Mouse (Mus musculus) ovary, adult 18-20 months (tissue): ENCODE results near the gene Jag2.
A peak's percentile ranks its signal among the peaks of the same experiment; 100 is the strongest.

Source experiments
- DNase-seq: peaks from one replicate; pipeline ENCODE4 v3.0.0; 2022; ENCODE audit warnings: low spot score, mixed read lengths

Gene Jag2

GRCm38 (mm10) chr12:112941156-112941775 is 11.7 kb upstream of the Jag2 start:
- peak; percentile 23 for DNase-seq

GRCm38 (mm10) chr12:112940710-112941109 is 11.1 kb upstream of the Jag2 start:
- DNase-seq = no peak

- DNase-seq = no peak
Measured at GRCm38 (mm10) chr12:112940238-112940637, 10.7 kb upstream of the Jag2 start.

- DNase-seq = no peak
Measured at GRCm38 (mm10) chr12:112938873-112939565, 9.4 kb upstream of the Jag2 start.

GRCm38 (mm10) chr12:112938366-112938765 is 8.8 kb upstream of the Jag2 start:
- no peak for DNase-seq

GRCm38 (mm10) chr12:112937906-112938305 is 8.3 kb upstream of the Jag2 start:
- DNase-seq = no peak

GRCm38 (mm10) chr12:112932647-112933046 is 3.1 kb upstream of the Jag2 start:
- no peak for DNase-seq

GRCm38 (mm10) chr12:112928401-112929241 is 955 bp downstream of the Jag2 start:
- DNase-seq = no peak

- DNase-seq = no peak
Measured at GRCm38 (mm10) chr12:112927265-112927664, 2.3 kb downstream of the Jag2 start.

GRCm38 (mm10) chr12:112925950-112926349 is 3.6 kb downstream of the Jag2 start:
- DNase-seq = no peak

- no peak for DNase-seq
Measured at GRCm38 (mm10) chr12:112922541-112922940, 7.0 kb downstream of the Jag2 start.

GRCm38 (mm10) chr12:112921518-112921917 is 8.1 kb downstream of the Jag2 start:
- no peak for DNase-seq

- no peak for DNase-seq
Measured at GRCm38 (mm10) chr12:112917906-112918305, 11.7 kb downstream of the Jag2 start.

GRCm38 (mm10) chr12:112917486-112917885 is 12.1 kb downstream of the Jag2 start:
- no peak for DNase-seq

- DNase-seq = no peak
Measured at GRCm38 (mm10) chr12:112916698-112917400, 12.7 kb downstream of the Jag2 start.

GRCm38 (mm10) chr12:112915587-112915986 is 14.0 kb downstream of the Jag2 start:
- no peak for DNase-seq

- no peak for DNase-seq
Measured at GRCm38 (mm10) chr12:112914527-112914926, 15.0 kb downstream of the Jag2 start.

- no peak for DNase-seq
Measured at GRCm38 (mm10) chr12:112912951-112913745, 16.4 kb downstream of the Jag2 start.

GRCm38 (mm10) chr12:112911701-112912100 is 17.9 kb downstream of the Jag2 start:
- no peak for DNase-seq

- DNase-seq = no peak
Measured at GRCm38 (mm10) chr12:112908991-112909390, 20.6 kb downstream of the Jag2 start.

- no peak for DNase-seq
Measured at GRCm38 (mm10) chr12:112905001-112905400, 24.6 kb downstream of the Jag2 start.
